Mouse (Mus musculus) megakaryocyte, embryonic 14.5 days (primary cell): ENCODE measurements around the gene Gnat1.

Source experiments
- FLI1 ChIP-seq: IDR thresholded peaks from 2 replicates; pipeline ENCODE4 v1.6.1; 2012; ENCODE audit warnings: low read length, inconsistent platforms, mixed read lengths
- GATA1 ChIP-seq: IDR thresholded peaks from 3 replicates; pipeline ENCODE4 v1.6.1; 2012; ENCODE audit warnings: mixed read lengths, low read length, inconsistent platforms, borderline replicate concordance

DNA sequence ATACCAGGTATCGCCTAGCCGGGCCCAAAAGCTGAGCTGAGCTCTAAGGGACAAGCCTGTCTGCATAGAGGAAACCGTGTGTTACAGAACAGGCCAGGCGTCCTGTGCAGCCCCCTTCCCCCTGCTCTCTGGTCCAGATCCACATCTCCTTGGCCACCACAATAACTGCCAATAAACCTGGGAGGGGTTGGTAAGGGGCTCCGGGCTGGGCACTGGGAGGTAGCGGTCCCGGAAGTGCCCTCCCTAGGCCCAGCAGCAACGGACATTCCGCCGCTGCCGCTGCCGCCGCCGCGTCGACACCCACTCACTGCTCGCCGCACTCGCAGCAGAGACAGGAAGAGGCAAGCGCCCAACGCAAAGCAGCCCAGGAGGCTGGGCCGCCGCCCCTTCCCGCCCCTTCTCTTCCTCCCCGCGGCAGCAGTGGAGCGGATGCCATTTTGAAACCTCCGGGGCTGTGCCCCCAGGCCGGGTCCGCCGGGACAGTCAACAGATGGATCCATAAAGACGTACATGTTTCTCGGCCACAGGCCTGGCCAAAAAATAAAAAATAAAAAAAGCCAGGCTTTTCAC, 46.3 kb downstream of the Gnat1 start:
- TF ChIP-seq FLI1 (no peak), GATA1 (no peak)
